Mouse (Mus musculus) small intestine, adult 2 months (tissue): ENCODE measurements around the gene Exd1.

ENCODE experiments used
- CTCF ChIP-seq: fragments of 200-500 bp; IDR thresholded peaks from 2 replicates; pipeline ENCODE4 v1.5.1; 2012; ENCODE audit warnings: low read depth, mild to moderate bottlenecking, control low read depth, inconsistent platforms, low read length, moderate library complexity, mixed read lengths; ENCODE audit not compliant: insufficient replicate concordance, insufficient read length; ENCODE audit errors: extremely low read depth
- POLR2A ChIP-seq: fragments of 200-500 bp; IDR thresholded peaks from 2 replicates; pipeline ENCODE4 v1.6.1; 2012; ENCODE audit warnings: low read depth, mild to moderate bottlenecking, control low read depth, inconsistent platforms, low read length, moderate library complexity

DNA sequence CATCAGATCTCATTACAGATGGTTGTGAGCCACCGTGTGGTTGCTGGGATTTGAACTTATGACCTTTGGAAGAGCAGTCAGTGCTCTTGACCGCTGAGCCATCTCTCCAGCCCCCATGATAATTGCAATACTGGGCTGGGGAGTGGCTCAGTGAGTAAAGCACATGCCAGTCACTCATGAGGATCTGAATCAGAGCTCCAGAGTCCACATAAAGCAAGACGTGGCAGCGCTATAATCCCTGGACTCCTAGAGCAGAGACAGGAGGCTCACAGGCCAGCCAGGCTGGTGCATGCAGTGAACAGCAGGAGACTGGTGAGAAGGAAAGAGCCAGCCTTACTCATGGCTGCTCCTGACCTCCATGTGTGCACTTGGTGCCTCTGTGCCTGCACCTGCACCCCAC is 22.0 kb downstream of the Exd1 start:
- TF ChIP-seq CTCF (no peak), POLR2A (peak; percentile 32; the same call in 1 of the 2 replicates)
